Comparison of ENCODE assay signal across 8 mouse cellular contexts in the genomic region with DNA sequence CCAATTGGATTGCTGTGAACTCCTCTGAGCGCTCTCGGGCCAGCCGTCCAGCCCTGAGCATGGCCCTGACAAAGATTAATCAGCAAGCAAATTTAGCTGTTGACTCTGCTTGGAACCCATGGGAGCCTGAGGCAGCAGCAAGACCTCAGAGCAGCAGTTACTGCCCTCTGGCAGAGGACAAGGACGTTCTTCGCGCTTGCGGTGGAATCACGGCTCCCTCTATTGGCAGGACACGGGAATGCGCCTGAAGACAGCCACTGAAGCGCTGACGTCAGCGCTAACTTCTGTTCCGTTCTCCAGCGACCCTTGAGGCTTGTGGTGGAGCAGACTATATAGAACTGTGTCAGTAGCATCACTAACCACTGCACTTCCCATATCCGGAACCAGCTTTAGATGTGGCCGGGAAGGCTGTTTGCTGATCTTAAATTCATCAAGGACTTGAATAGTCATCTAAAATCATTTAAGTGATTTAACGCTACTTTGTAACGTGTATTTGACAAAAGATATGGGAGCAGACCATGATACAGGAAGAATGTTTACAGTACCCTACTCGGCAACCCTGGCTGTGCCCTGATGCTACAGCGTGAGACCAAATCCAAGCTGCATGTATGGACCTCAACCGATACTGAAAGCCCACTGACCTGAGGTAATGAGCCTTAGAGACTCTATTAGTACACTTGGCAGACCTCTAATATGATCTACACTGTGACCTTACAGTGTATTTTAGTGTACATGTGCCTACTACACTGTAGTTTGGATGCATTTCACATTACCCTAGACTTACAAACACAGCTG. TPM values are rescaled to one million over a fixed set of nuclear protein-coding genes. Genes with fewer than 3 reads are reported as not detected.
DNase-seq lines count a peak whose midpoint lies in the region; ATAC-seq and TF ChIP-seq lines count a peak whose summit lies in the region.

No protein-coding gene starts in this region.

- no peaks in the 10 kb centered on the region for H3K4me1 ChIP-seq in heart, embryonic 14.5 days (ENCODE audit: control insufficient read depth in 2 of 2, insufficient read depth in 2 of 2, low read length in 2 of 2)
- H3K4me1 ChIP-seq in liver, embryonic 12.5 days: no peaks in the 10 kb centered on the region
- no peaks in the 10 kb centered on the region for H3K4me1 ChIP-seq in neural tube, embryonic 11.5 days (ENCODE audit: control insufficient read depth, insufficient read depth, low read length)
- no peaks in the 10 kb centered on the region for H3K4me1 ChIP-seq in stomach, embryonic 16.5 days (ENCODE audit: control insufficient read depth, insufficient read depth, low read length)

- peak; percentile 96 for TF ChIP-seq CTCF in C2C12 (IDR thresholded peaks at IDR 0.05; ENCODE audit: control insufficient read depth, insufficient read depth, insufficient read length)

- H3K36me3 ChIP-seq in C2C12 (ENCODE audit: control insufficient read depth, insufficient read depth): no peaks in the 10 kb centered on the region
- no peaks in the 10 kb centered on the region for H3K36me3 ChIP-seq in heart, embryonic 14.5 days (ENCODE audit: control insufficient read depth, insufficient read depth, low read length)
- no peaks in the 10 kb centered on the region for H3K36me3 ChIP-seq in liver, embryonic 12.5 days
- no peaks in the 10 kb centered on the region for H3K36me3 ChIP-seq in neural tube, embryonic 11.5 days (ENCODE audit: control insufficient read depth, insufficient read depth, low read length)
- no peaks in the 10 kb centered on the region for H3K36me3 ChIP-seq in stomach, embryonic 16.5 days (ENCODE audit: control insufficient read depth, insufficient read depth, low read length)

- peak; percentile 71 for ATAC-seq in heart, embryonic 14.5 days (ENCODE audit: insufficient number of reproducible peaks, insufficient read depth, low FRiP score, low read depth)
- peak; percentile 49; the same call in 1 of the 2 replicates for ATAC-seq in liver, embryonic 12.5 days
- peak; percentile 83 for ATAC-seq in neural tube, embryonic 11.5 days (ENCODE audit: insufficient read depth, low FRiP score, low TSS enrichment)
- ATAC-seq in stomach, embryonic 16.5 days (ENCODE audit: insufficient read depth, low FRiP score): peak; percentile 81

- no peak overlapping the region for H3ac ChIP-seq in C2C12 (ENCODE audit: control insufficient read depth, insufficient read length, low read depth)

- H3K27ac ChIP-seq in heart, embryonic 14.5 days (replicated peaks in 1 of 2; ENCODE audit: control insufficient read depth in 1 of 2, insufficient read depth in 1 of 2, low read depth in 2 of 2, low read length in 2 of 2): no peak overlapping the region
- no peak overlapping the region for H3K27ac ChIP-seq in liver, embryonic 12.5 days
- H3K27ac ChIP-seq in neural tube, embryonic 11.5 days (ENCODE audit: low read depth, low read length): no peak overlapping the region
- H3K27ac ChIP-seq in stomach, embryonic 16.5 days (ENCODE audit: low read length): peak overlapping the region; percentile 25

- peak; percentile 87 for DNase-seq in brain, adult 2 months (ENCODE audit: low read depth, low spot score)
- DNase-seq in fibroblast of lung, adult 2 months (ENCODE audit: low read depth): peak; percentile 47
- DNase-seq in kidney, postnatal 10 days: peak; percentile 94
- peak; percentile 91 for DNase-seq in neural tube, embryonic 11.5 days (ENCODE audit: low spot score)

- peak overlapping the region; percentile 55 for H3K4me2 ChIP-seq in heart, embryonic 14.5 days (ENCODE audit: low read length)
- H3K4me2 ChIP-seq in liver, embryonic 12.5 days: peak overlapping the region; percentile 25; the same call in 1 of the 2 replicates
- no peak overlapping the region for H3K4me2 ChIP-seq in neural tube, embryonic 11.5 days (ENCODE audit: low read depth)
- peak overlapping the region; percentile 48 for H3K4me2 ChIP-seq in stomach, embryonic 16.5 days (ENCODE audit: low read depth, low read length)

- H3K79me2 ChIP-seq in C2C12 (ENCODE audit: control insufficient read depth, insufficient read depth): no peaks in the 10 kb centered on the region

- no peaks in the 10 kb centered on the region for H3K9me3 ChIP-seq in heart, embryonic 14.5 days (ENCODE audit: control insufficient read depth, low read length)
- H3K9me3 ChIP-seq in liver, embryonic 12.5 days (replicated peaks): no peaks in the 10 kb centered on the region
- no peaks in the 10 kb centered on the region for H3K9me3 ChIP-seq in neural tube, embryonic 11.5 days (ENCODE audit: control insufficient read depth, low read length)
- no peaks in the 10 kb centered on the region for H3K9me3 ChIP-seq in stomach, embryonic 16.5 days (replicated peaks; ENCODE audit: control insufficient read depth, low read length)

- H3K4me3 ChIP-seq in C2C12 (ENCODE audit: insufficient read depth, poor library complexity, severe bottlenecking): no peak overlapping the region
- H3K4me3 ChIP-seq in heart, embryonic 14.5 days (ENCODE audit: control insufficient read depth in 1 of 2, insufficient read depth in 1 of 2, low read depth in 1 of 2, low read length in 2 of 2): no peak overlapping the region
- H3K4me3 ChIP-seq in liver, embryonic 12.5 days: no peak overlapping the region
- H3K4me3 ChIP-seq in neural tube, embryonic 11.5 days (ENCODE audit: low read depth, low read length): no peak overlapping the region
- H3K4me3 ChIP-seq in stomach, embryonic 16.5 days (replicated peaks; ENCODE audit: low read length): no peak overlapping the region

- no peaks in the 10 kb centered on the region for H3K79me3 ChIP-seq in C2C12 (ENCODE audit: low read depth)

- 0 out of 2 replicates have a peak overlapping the region, but pooled peaks have one; percentile 26 for H3K9ac ChIP-seq in heart, embryonic 14.5 days (ENCODE audit: low read length)
- H3K9ac ChIP-seq in liver, embryonic 12.5 days: no peak overlapping the region
- no peak overlapping the region for H3K9ac ChIP-seq in neural tube, embryonic 11.5 days (ENCODE audit: low read length)
- H3K9ac ChIP-seq in stomach, embryonic 16.5 days (ENCODE audit: low read length): no peak overlapping the region

- H3K27me3 ChIP-seq in C2C12 (ENCODE audit: control insufficient read depth, insufficient read depth, insufficient read length): peaks cover 3% of the 10 kb centered on the region
- peaks cover 4% of the 10 kb centered on the region for H3K27me3 ChIP-seq in heart, embryonic 14.5 days (ENCODE audit: control insufficient read depth, insufficient read depth, low read length)
- H3K27me3 ChIP-seq in liver, embryonic 12.5 days (replicated peaks): peaks cover 4% of the 10 kb centered on the region; the same call in 1 of the 2 replicates
- no peaks in the 10 kb centered on the region for H3K27me3 ChIP-seq in neural tube, embryonic 11.5 days (ENCODE audit: control insufficient read depth, insufficient read depth, low read length)
- H3K27me3 ChIP-seq in stomach, embryonic 16.5 days (ENCODE audit: control insufficient read depth, insufficient read depth, low read length): no peaks in the 10 kb centered on the region

- 16% methylated on average over 22 of the region's 22 CpGs for WGBS in heart, embryonic 14.5 days
- 17% methylated on average over 22 of the region's 22 CpGs for WGBS in liver, embryonic 12.5 days (ENCODE audit: insufficient replicate concordance)
- 18% methylated on average over 22 of the region's 22 CpGs for WGBS in neural tube, embryonic 11.5 days
- 13% methylated on average over 22 of the region's 22 CpGs for WGBS in stomach, embryonic 16.5 days

TF ChIP-seq in C2C12, 6 proteins besides CTCF, POLR2A, EP300 and RAD21:
- no peak for TF ChIP-seq MAX (IDR thresholded peaks at IDR 0.05)
- no peak for TF ChIP-seq MYOG (IDR thresholded peaks at IDR 0.05; ENCODE audit: control insufficient read depth, extremely low read depth, insufficient read length)
- no peak for TF ChIP-seq USF1 (IDR thresholded peaks at IDR 0.05; ENCODE audit: low read depth)
- no peak for TF ChIP-seq FOSL1 (IDR thresholded peaks at IDR 0.05; ENCODE audit: insufficient read depth, low read length, poor library complexity, severe bottlenecking)
- no peak for TF ChIP-seq CEBPB (IDR thresholded peaks at IDR 0.05; ENCODE audit: low read depth)
- no peak for TF ChIP-seq MYOD1 (IDR thresholded peaks at IDR 0.05; ENCODE audit: control insufficient read depth, insufficient read length, low read depth)

RNA-seq across cellular contexts. Expression of a gene that starts 12.8 kb away (rescaled TPM):
- not detected for polyA plus RNA-seq in C2C12 (2012; fragmentation: generic; extraction: Trizol)
- polyA plus RNA-seq in heart, embryonic 14.5 days (2014; fragmentation: Nextera tagmentation; extraction: Ambion mirVana): not detected in 2 replicates
- polyA plus RNA-seq in liver, embryonic 12.5 days (2016; fragmentation: Nextera tagmentation; extraction: Ambion mirVana): 0.06 TPM in 1 of 2 replicates, not detected in the other
- 0.31 and 0.39 TPM in 2 replicates for polyA plus RNA-seq in neural tube, embryonic 11.5 days (2014; fragmentation: Nextera tagmentation; extraction: Ambion mirVana)
- 1.4 and 2.2 TPM in 2 replicates for polyA plus RNA-seq in stomach, embryonic 16.5 days (2015; fragmentation: Nextera tagmentation; extraction: Ambion mirVana)
